Mouse (Mus musculus): Measurements from ENCODE around the gene Dnali1.

DNA sequence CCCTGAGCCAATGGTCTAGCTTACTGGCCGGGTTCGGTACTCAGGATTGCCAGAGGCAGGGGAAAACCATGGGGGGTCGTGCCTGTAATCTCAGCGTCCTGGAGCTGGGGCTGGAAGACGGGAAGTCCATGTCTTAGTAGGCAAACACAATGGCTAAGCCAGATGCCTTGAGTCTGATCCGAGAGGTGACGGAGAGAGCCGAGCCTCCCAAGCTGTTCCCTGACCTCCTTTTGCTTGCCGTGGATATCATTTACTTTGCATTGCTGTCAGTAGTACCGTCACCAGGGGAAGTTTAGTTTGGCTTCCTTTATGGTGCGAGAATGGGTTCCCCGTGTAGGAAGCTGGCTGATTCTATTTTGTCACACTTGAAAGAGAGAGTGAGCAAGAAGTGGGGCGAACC is 35.8 kb upstream of the Dnali1 start:
- no peak for TF ChIP-seq CTCF (IDR thresholded peaks at IDR 0.05; ENCODE audit: low read depth, low read length)
- TF ChIP-seq POLR2A (IDR thresholded peaks at IDR 0.05; ENCODE audit: borderline replicate concordance, low read depth, low read length): no peak

All from bone marrow macrophage, adult 2 months (primary cell).